Mouse (Mus musculus) neural tube, embryonic 10.5 days (tissue): ENCODE measurements around the gene Abhd18.

Experiments used
- DNase-seq: peaks from one replicate; pipeline ENCODE4 v3.0.0-alpha.2; 2017; ENCODE audit warnings: low spot score; ENCODE audit errors: extremely low spot score

Gene Abhd18

GRCm38 (mm10) chr3:40949903-40950600, 103.3 kb downstream of the Abhd18 start:
- no peak for DNase-seq

GRCm38 (mm10) chr3:40950601-40951201, 103.9 kb downstream of the Abhd18 start:
- peak; percentile 73 for DNase-seq

GRCm38 (mm10) chr3:40951365-40951764, 104.6 kb downstream of the Abhd18 start:
- DNase-seq: no peak

GRCm38 (mm10) chr3:40952606-40953005, 105.8 kb downstream of the Abhd18 start:
- no peak for DNase-seq

GRCm38 (mm10) chr3:40954792-40955191, 108.0 kb downstream of the Abhd18 start:
- no peak for DNase-seq

- no peak for DNase-seq
These were observed 112.1 kb downstream of the Abhd18 start for GRCm38 (mm10) chr3:40958831-40959230.

- DNase-seq: no peak
These were observed 134.0 kb downstream of the Abhd18 start for GRCm38 (mm10) chr3:40980758-40981157.

- no peak for DNase-seq
These were observed 140.8 kb downstream of the Abhd18 start for GRCm38 (mm10) chr3:40987539-40987938.
